9 mouse cellular contexts compared by ENCODE assay signal in genomic region chr12:12676676-12677075, GRCm38 (mm10).
DNase-seq lines count a peak whose midpoint lies in the region; ATAC-seq and TF ChIP-seq lines count a peak whose summit lies in the region.
"Had no signal": no experiment of that assay in that cellular context is flagged by ENCODE, and none has a peak within 500 bp of the region (broad histone marks: within the 10 kb centered on the region; RNA-seq: fewer than 3 reads in every experiment).

No protein-coding gene starts in this region.

- H3K27me3 ChIP-seq in limb, embryonic 14.5 days (ENCODE audit: control insufficient read depth, insufficient read depth, low read length), result no peaks in the 10 kb centered on the region
- 0 out of 2 replicates have a peak, but pooled peaks cover 2% of the 10 kb centered on the region for H3K27me3 ChIP-seq in limb, embryonic 10.5 days (ENCODE audit: low read depth, poor library complexity, severe bottlenecking)
- H3K27me3 ChIP-seq in forebrain, embryonic 10.5 days (ENCODE audit: poor library complexity, severe bottlenecking), result peaks cover 16% of the 10 kb centered on the region

- TF ChIP-seq POLR2A in limb, embryonic 14.5 days (IDR thresholded peaks at IDR 0.05; ENCODE audit: borderline replicate concordance, extremely low read depth, insufficient read depth, insufficient read length), result no peak

- H3K4me2 ChIP-seq in limb, embryonic 14.5 days (replicated peaks; ENCODE audit: low read depth, low read length, severe bottlenecking), result no peak overlapping the region
- H3K4me2 ChIP-seq: limb, embryonic 15.5 days had no signal

- no peaks in the 10 kb centered on the region for H3K9me3 ChIP-seq in limb, embryonic 14.5 days (ENCODE audit: control insufficient read depth, low read length)
- H3K9me3 ChIP-seq in limb, embryonic 10.5 days (replicated peaks), result no peaks in the 10 kb centered on the region
- no peaks in the 10 kb centered on the region for H3K9me3 ChIP-seq in forebrain, embryonic 10.5 days
- H3K9me3 ChIP-seq: limb, embryonic 15.5 days had no signal

- no peaks in the 10 kb centered on the region for H3K36me3 ChIP-seq in limb, embryonic 14.5 days (ENCODE audit: control insufficient read depth, insufficient read depth, low read length)
- H3K36me3 ChIP-seq in limb, embryonic 10.5 days, result no peaks in the 10 kb centered on the region
- H3K36me3 ChIP-seq in forebrain, embryonic 10.5 days (replicated peaks), result no peaks in the 10 kb centered on the region
- H3K36me3 ChIP-seq: limb, embryonic 15.5 days had no signal

- 72% methylated on average over 9 of the region's 9 CpGs for WGBS in limb, embryonic 14.5 days
- WGBS in limb, embryonic 10.5 days, result 80% methylated on average over 9 of the region's 9 CpGs
- 27% methylated on average over 9 of the region's 9 CpGs for WGBS in forebrain, embryonic 10.5 days

- H3K4me3 ChIP-seq in limb, embryonic 14.5 days (replicated peaks; ENCODE audit: low read length), result no peak overlapping the region
- H3K4me3 ChIP-seq in limb, embryonic 10.5 days, result no peak overlapping the region
- no peak overlapping the region for H3K4me3 ChIP-seq in forebrain, embryonic 10.5 days
- H3K4me3 ChIP-seq: limb, embryonic 15.5 days had no signal

- ATAC-seq in limb, embryonic 14.5 days (ENCODE audit: low FRiP score, low read depth), result no peak

- intact Hi-C loops in heart, postnatal 36 days (cut with DNase I), result no loop called here
- intact Hi-C loops in left cerebral cortex, postnatal 4 days (cut with DNase I), result no loop called here

- peak; percentile 59 for DNase-seq in limb, embryonic 14.5 days (ENCODE audit: low spot score)
- DNase-seq in limb, embryonic 10.5 days (ENCODE audit: low spot score), result no peak
- DNase-seq in forebrain, embryonic 10.5 days (ENCODE audit: extremely low spot score, low spot score), result no peak
- DNase-seq in heart, postnatal 36 days, result peak; percentile 38
- DNase-seq in left cerebral cortex, postnatal 4 days, result peak; percentile 97
- peak; percentile 42 for DNase-seq in right cerebral cortex, adult 18-20 months
- no peak for DNase-seq in thymus, postnatal 10 days (ENCODE audit: low spot score in 2 of 2)
- DNase-seq in B cell, adult 2 months, result no peak

- H3K4me1 ChIP-seq in limb, embryonic 14.5 days (ENCODE audit: control insufficient read depth, insufficient read depth, low read length), result peaks cover 3% of the 10 kb centered on the region; the same call in 1 of the 2 replicates
- H3K4me1 ChIP-seq in limb, embryonic 10.5 days, result peaks cover 23% of the 10 kb centered on the region
- peaks cover 60% of the 10 kb centered on the region for H3K4me1 ChIP-seq in forebrain, embryonic 10.5 days

- H3K9ac ChIP-seq in limb, embryonic 14.5 days (ENCODE audit: low read depth, low read length, severe bottlenecking), result no peak overlapping the region
- H3K9ac ChIP-seq: limb, embryonic 15.5 days had no signal

- H3K27ac ChIP-seq in limb, embryonic 14.5 days (replicated peaks; ENCODE audit: low read depth, low read length), result no peak overlapping the region
- H3K27ac ChIP-seq in limb, embryonic 10.5 days, result no peak overlapping the region
- H3K27ac ChIP-seq in forebrain, embryonic 10.5 days, result peak overlapping the region; percentile 74
- H3K27ac ChIP-seq: limb, embryonic 15.5 days had no signal

Comparison
In these comparisons a context has a peak if more than half of its experiments do, and no peak if none do; other contexts are left out.
1. DNase-seq: peak in limb, embryonic 14.5 days (single experiment), heart, postnatal 36 days (2 of 2), left cerebral cortex, postnatal 4 days (single experiment) and right cerebral cortex, adult 18-20 months (single experiment); none in limb, embryonic 10.5 days (single experiment), forebrain, embryonic 10.5 days (single experiment), thymus, postnatal 10 days (0 of 2) and B cell, adult 2 months (0 of 2).